15 mouse cellular contexts compared by ENCODE assay signal in the genomic region with DNA sequence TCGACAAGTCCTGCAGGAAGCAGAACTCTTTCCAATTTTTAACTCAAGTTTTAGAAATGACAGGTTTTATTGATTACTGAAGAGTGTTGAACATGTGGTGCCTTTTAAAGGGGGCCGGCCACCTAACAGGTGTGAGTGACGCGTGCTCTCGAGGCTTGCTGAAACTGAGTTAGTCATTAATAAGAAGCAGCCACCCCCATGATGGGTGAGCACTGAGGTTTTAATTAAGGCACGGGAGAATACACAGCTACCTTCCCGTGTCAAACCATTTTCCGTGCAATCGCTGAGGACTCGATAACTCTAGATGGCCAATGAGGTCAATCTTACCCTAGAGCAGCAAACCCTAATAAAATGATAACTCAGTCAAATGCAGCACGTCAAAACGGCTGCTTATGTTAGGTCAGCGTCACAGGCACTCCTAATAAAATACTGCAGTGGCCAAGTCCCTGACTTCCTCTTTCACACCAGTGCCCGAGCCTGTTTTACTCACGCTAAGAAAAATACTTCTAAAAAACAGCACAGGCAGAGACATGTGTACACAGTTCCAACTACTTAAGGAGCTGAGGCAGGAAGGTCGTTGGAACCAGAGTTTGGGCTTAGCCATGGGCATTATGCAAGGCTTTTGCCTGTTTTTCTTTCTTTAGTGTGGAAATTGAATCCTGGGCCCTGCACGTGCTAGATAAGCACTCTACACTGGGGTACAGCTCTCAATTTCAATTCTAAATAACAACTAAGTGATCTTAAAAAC. TPM values are rescaled to one million over a fixed set of nuclear protein-coding genes. Genes with fewer than 3 reads are reported as not detected.
DNase-seq lines count a peak whose midpoint lies in the region; ATAC-seq lines count a peak whose summit lies in the region.
"Had no signal": no experiment of that assay in that cellular context is flagged by ENCODE, and none has a peak within 500 bp of the region (broad histone marks: within the 10 kb centered on the region; RNA-seq: fewer than 3 reads in every experiment).

No protein-coding gene starts in this region.

- H3K27me3 ChIP-seq in kidney, embryonic 14.5 days (ENCODE audit: control insufficient read depth, insufficient read depth, low read length) = no peaks in the 10 kb centered on the region
- no peaks in the 10 kb centered on the region for H3K27me3 ChIP-seq in liver, embryonic 15.5 days
- H3K27me3 ChIP-seq: midbrain, embryonic 12.5 days had no signal

- no peaks in the 10 kb centered on the region for H3K9me3 ChIP-seq in kidney, embryonic 14.5 days (ENCODE audit: control insufficient read depth, low read length)
- H3K9me3 ChIP-seq in liver, embryonic 15.5 days (replicated peaks) = no peaks in the 10 kb centered on the region
- H3K9me3 ChIP-seq: hindbrain, embryonic 10.5 days; midbrain, embryonic 12.5 days had no signal

- H3K27ac ChIP-seq in kidney, embryonic 14.5 days (ENCODE audit: low read depth, low read length) = no peak overlapping the region
- peak overlapping the region; percentile 91 for H3K27ac ChIP-seq in liver, embryonic 15.5 days (replicated peaks)
- H3K27ac ChIP-seq: hindbrain, embryonic 10.5 days; midbrain, embryonic 12.5 days had no signal

- peaks cover 16% of the 10 kb centered on the region for H3K36me3 ChIP-seq in kidney, embryonic 14.5 days (ENCODE audit: control insufficient read depth, insufficient read depth, low read length)
- peaks cover 71% of the 10 kb centered on the region for H3K36me3 ChIP-seq in liver, embryonic 15.5 days (replicated peaks)

- no peak overlapping the region for H3K9ac ChIP-seq in kidney, embryonic 14.5 days (ENCODE audit: low read depth, low read length)
- peak overlapping the region; percentile 90 for H3K9ac ChIP-seq in liver, embryonic 15.5 days
- H3K9ac ChIP-seq: midbrain, embryonic 12.5 days had no signal

- WGBS in kidney, embryonic 14.5 days = 75% methylated on average over 17 of the region's 17 CpGs
- WGBS in liver, embryonic 15.5 days (ENCODE audit: insufficient replicate concordance) = 49% methylated on average over 17 of the region's 17 CpGs

- peaks cover 6% of the 10 kb centered on the region; the same call in 1 of the 2 replicates for H3K4me1 ChIP-seq in kidney, embryonic 14.5 days (ENCODE audit: control insufficient read depth, insufficient read depth, low read length)
- peaks cover 79% of the 10 kb centered on the region for H3K4me1 ChIP-seq in liver, embryonic 15.5 days (replicated peaks)

- H3K4me2 ChIP-seq in kidney, embryonic 14.5 days (replicated peaks; ENCODE audit: low read depth, low read length) = no peak overlapping the region
- H3K4me2 ChIP-seq in liver, embryonic 15.5 days = peak overlapping the region; percentile 71
- H3K4me2 ChIP-seq: midbrain, embryonic 12.5 days had no signal

- no peak for ATAC-seq in kidney, embryonic 14.5 days (ENCODE audit: low FRiP score, low TSS enrichment)
- peak; percentile 11; the same call in 1 of the 2 replicates for ATAC-seq in granulocyte monocyte progenitor cell, adult 5-6 weeks (replicated peaks; ENCODE audit: poor library complexity, severe bottlenecking)
- ATAC-seq in liver, embryonic 15.5 days (ENCODE audit: insufficient read depth) = no peak
- ATAC-seq: CD4-positive, CD25-positive, alpha-beta regulatory T cell, adult 4 months had no signal

- no peak overlapping the region for H3K4me3 ChIP-seq in kidney, embryonic 14.5 days (ENCODE audit: low read length)
- H3K4me3 ChIP-seq in liver, embryonic 15.5 days (replicated peaks) = peak overlapping the region; percentile 87
- H3K4me3 ChIP-seq: hindbrain, embryonic 10.5 days; midbrain, embryonic 12.5 days had no signal

- DNase-seq in kidney, adult 11 months = peak; percentile 43
- peak; percentile 87 for DNase-seq in A20 (ENCODE audit: low read depth, low spot score)
- no peak for DNase-seq in left cerebral cortex, adult 18-20 months (ENCODE audit: low spot score in 2 of 2)
- DNase-seq in urinary bladder, postnatal 25 days (ENCODE audit: low spot score) = no peak
- DNase-seq in left cerebral cortex, adult 8-10 months (ENCODE audit: low spot score in 2 of 2) = no peak
- DNase-seq: adrenal gland, postnatal 10 days; cerebellum, adult 18-20 months; embryo, embryonic 11 days; thymus, postnatal 25 days had no signal

RNA-seq across cellular contexts. Expression of a gene that starts 3.2 kb away (rescaled TPM):
- polyA plus RNA-seq in kidney, embryonic 14.5 days (2014; fragmentation: Nextera tagmentation; extraction: Ambion mirVana) = 5.4 and 8.8 TPM in 2 replicates
- total RNA-seq in granulocyte monocyte progenitor cell, adult 5-6 weeks (2014; fragmentation: Nextera tagmentation) = 5.3 and 7.3 TPM in 2 replicates
- 16.3 and 20.0 TPM in 2 replicates for total RNA-seq in granulocyte monocyte progenitor cell, adult 5-6 weeks (2017)
- 48.8 and 58.0 TPM in 2 replicates for polyA plus RNA-seq in liver, embryonic 15.5 days (2015; fragmentation: Nextera tagmentation; extraction: Ambion mirVana)
- total RNA-seq in left cerebral cortex, adult 18-20 months (2021) = 10 to 100 TPM; 21.7 to 24.9 TPM
- total RNA-seq in left cerebral cortex, adult 8-10 months (2022) = 10 to 100 TPM; 22.3 to 27.9 (median 24.0) TPM

RNA-seq across cellular contexts. Expression of a gene that starts 18.6 kb away (rescaled TPM):
- polyA plus RNA-seq in kidney, embryonic 14.5 days (2014; fragmentation: Nextera tagmentation; extraction: Ambion mirVana) = 125 and 142 TPM in 2 replicates
- 58.6 and 108 TPM in 2 replicates for total RNA-seq in granulocyte monocyte progenitor cell, adult 5-6 weeks (2014; fragmentation: Nextera tagmentation)
- 112 and 131 TPM in 2 replicates for total RNA-seq in granulocyte monocyte progenitor cell, adult 5-6 weeks (2017)
- 37.5 and 47.5 TPM in 2 replicates for polyA plus RNA-seq in liver, embryonic 15.5 days (2015; fragmentation: Nextera tagmentation; extraction: Ambion mirVana)
- total RNA-seq in left cerebral cortex, adult 18-20 months (2021) = 10 to 100 TPM; 56.8 to 62.2 TPM
- 10 to 100 TPM; 48.0 to 60.8 (median 55.4) TPM for total RNA-seq in left cerebral cortex, adult 8-10 months (2022)

RNA-seq across cellular contexts. Expression of a gene that starts 37.8 kb away (rescaled TPM):
- 0.50 and 0.61 TPM in 2 replicates for polyA plus RNA-seq in kidney, embryonic 14.5 days (2014; fragmentation: Nextera tagmentation; extraction: Ambion mirVana)
- total RNA-seq in granulocyte monocyte progenitor cell, adult 5-6 weeks (2014; fragmentation: Nextera tagmentation) = not detected in 2 replicates
- total RNA-seq in granulocyte monocyte progenitor cell, adult 5-6 weeks (2017) = 0.98 TPM in 1 of 2 replicates, not detected in the other
- 2.0 and 2.9 TPM in 2 replicates for polyA plus RNA-seq in liver, embryonic 15.5 days (2015; fragmentation: Nextera tagmentation; extraction: Ambion mirVana)
- 1 to 10 TPM; 1.4 to 1.7 TPM for total RNA-seq in left cerebral cortex, adult 18-20 months (2021)
- 1 to 10 TPM; 1.5 to 2.1 (median 2.0) TPM for total RNA-seq in left cerebral cortex, adult 8-10 months (2022)

Comparison
In these comparisons a context has a peak if more than half of its experiments do, and no peak if none do; other contexts are left out.
1. DNase-seq: peak in kidney, adult 11 months (single experiment) and A20 (single experiment); none in left cerebral cortex, adult 18-20 months (0 of 2), urinary bladder, postnatal 25 days (single experiment) and left cerebral cortex, adult 8-10 months (0 of 2).